8 mouse cellular contexts compared by ENCODE assay signal in the genomic region with DNA sequence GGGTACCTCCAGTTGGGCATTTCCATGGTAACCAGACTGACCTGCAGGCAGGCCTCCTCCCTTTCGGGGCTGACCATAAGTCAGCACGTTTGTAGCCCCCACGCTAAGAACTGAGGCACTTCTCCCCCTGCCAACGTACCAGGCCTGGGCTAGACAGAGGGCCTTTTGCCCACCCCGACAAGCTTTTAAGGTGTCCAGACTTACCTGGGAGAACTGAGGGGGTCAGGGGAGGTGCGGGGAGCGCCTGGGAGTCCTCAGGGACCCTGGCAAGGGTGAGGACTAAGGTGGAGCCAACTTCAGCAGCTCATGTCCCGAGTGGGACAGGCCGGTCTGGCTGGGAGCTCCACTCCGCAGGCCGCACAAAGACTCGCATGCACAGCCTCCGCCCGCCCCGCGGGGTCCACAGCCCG. TPM values are rescaled to one million over a fixed set of nuclear protein-coding genes. Genes with fewer than 3 reads are reported as not detected.
A peak's percentile ranks its signal among the peaks of the same experiment; 100 is the strongest.
DNase-seq lines count a peak whose midpoint lies in the region; ATAC-seq and TF ChIP-seq lines count a peak whose summit lies in the region.

No protein-coding gene starts in this region.

- ATAC-seq in forebrain, embryonic 16.5 days, result peak; percentile 9
- ATAC-seq in limb, embryonic 13.5 days (ENCODE audit: low FRiP score, low read depth), result peak; percentile 25; the same call in 1 of the 2 replicates
- peak; percentile 13; the same call in 1 of the 2 replicates for ATAC-seq in neural tube, embryonic 15.5 days (ENCODE audit: low FRiP score)

- intact Hi-C loops in heart, adult 2 months (cut with DNase I), result no loop called here
- intact Hi-C loops in heart, postnatal 36 days (cut with DNase I), result no loop called here
- intact Hi-C loops in left cerebral cortex, postnatal 14 days (cut with DNase I), result no loop called here

- H3K4me3 ChIP-seq in heart, adult 2 months, result peak overlapping the region; percentile 70
- H3K4me3 ChIP-seq in MEL (ENCODE audit: control insufficient read depth in 1 of 2, insufficient read depth in 1 of 2, low read depth in 2 of 2, low read length in 2 of 2), result peak overlapping the region; percentile 76 to 85
- H3K4me3 ChIP-seq in forebrain, embryonic 16.5 days (replicated peaks; ENCODE audit: low read length), result peak overlapping the region; percentile 85
- H3K4me3 ChIP-seq in limb, embryonic 13.5 days, result peak overlapping the region; percentile 95
- peak overlapping the region; percentile 73 for H3K4me3 ChIP-seq in neural tube, embryonic 15.5 days (replicated peaks)

- TF ChIP-seq EP300 in heart, adult 2 months (IDR thresholded peaks at IDR 0.05; ENCODE audit: insufficient read depth, low read depth, low read length), result no peak
- TF ChIP-seq EP300 in MEL (IDR thresholded peaks at IDR 0.05; ENCODE audit: low read depth in 1 of 2, low read length in 2 of 2), result no peak

- no peaks in the 10 kb centered on the region for H3K9me3 ChIP-seq in MEL (replicated peaks; ENCODE audit: insufficient read depth, low read length)
- no peaks in the 10 kb centered on the region for H3K9me3 ChIP-seq in forebrain, embryonic 16.5 days (ENCODE audit: control insufficient read depth, low read length)
- no peaks in the 10 kb centered on the region for H3K9me3 ChIP-seq in limb, embryonic 13.5 days
- H3K9me3 ChIP-seq in neural tube, embryonic 15.5 days (replicated peaks), result no peaks in the 10 kb centered on the region

- TF ChIP-seq RAD21 in MEL (IDR thresholded peaks at IDR 0.05; ENCODE audit: low read depth, low read length), result no peak

- peak overlapping the region; percentile 60 for H3K9ac ChIP-seq in heart, adult 2 months (ENCODE audit: low read depth, low read length)
- H3K9ac ChIP-seq in MEL (ENCODE audit: control insufficient read depth, low read depth, low read length, poor library complexity, severe bottlenecking), result peak overlapping the region; percentile 86
- peak overlapping the region; percentile 89 for H3K9ac ChIP-seq in forebrain, embryonic 16.5 days (replicated peaks; ENCODE audit: low read depth, low read length)
- H3K9ac ChIP-seq in limb, embryonic 13.5 days, result peak overlapping the region; percentile 99
- H3K9ac ChIP-seq in neural tube, embryonic 15.5 days (replicated peaks), result peak overlapping the region; percentile 79

- WGBS in heart, adult 2 months, result 3% methylated on average over 14 of the region's 17 CpGs
- WGBS in forebrain, embryonic 16.5 days, result under 1% methylated on average over 12 of the region's 17 CpGs
- WGBS in limb, embryonic 13.5 days, result 0% methylated on average over 15 of the region's 17 CpGs
- WGBS in neural tube, embryonic 15.5 days, result 0% methylated on average over 17 of the region's 17 CpGs

- peak overlapping the region; percentile 85 for H3K27ac ChIP-seq in heart, adult 2 months
- H3K27ac ChIP-seq in MEL (ENCODE audit: control insufficient read depth, low read depth, low read length), result peak overlapping the region; percentile 99
- H3K27ac ChIP-seq in forebrain, embryonic 16.5 days (ENCODE audit: low read length), result peak overlapping the region; percentile 98
- H3K27ac ChIP-seq in limb, embryonic 13.5 days, result peak overlapping the region; percentile 99
- H3K27ac ChIP-seq in neural tube, embryonic 15.5 days (replicated peaks), result peak overlapping the region; percentile 88

- no peak for TF ChIP-seq CTCF in heart, adult 2 months (IDR thresholded peaks at IDR 0.05)
- no peak for TF ChIP-seq CTCF in MEL (IDR thresholded peaks at IDR 0.05 in 2 of 3, conservative IDR thresholded peaks at IDR 0.05 in 1 of 3; ENCODE audit: control insufficient read depth in 1 of 3, insufficient read depth in 1 of 3, low read depth in 2 of 3, low read length in 3 of 3, poor library complexity in 1 of 3, severe bottlenecking in 1 of 3)

- H3K4me1 ChIP-seq in heart, adult 2 months (ENCODE audit: control insufficient read depth, insufficient read depth, low read length), result peaks cover 34% of the 10 kb centered on the region
- H3K4me1 ChIP-seq in MEL (ENCODE audit: control insufficient read depth in 1 of 2, insufficient read depth in 2 of 2, low read length in 2 of 2), result peaks cover 23 to 53% of the 10 kb centered on the region in 2 experiments
- peaks cover 64% of the 10 kb centered on the region for H3K4me1 ChIP-seq in forebrain, embryonic 16.5 days (replicated peaks; ENCODE audit: control insufficient read depth, insufficient read depth, low read length)
- peaks cover 70% of the 10 kb centered on the region for H3K4me1 ChIP-seq in limb, embryonic 13.5 days
- H3K4me1 ChIP-seq in neural tube, embryonic 15.5 days, result peaks cover 75% of the 10 kb centered on the region

- H3K36me3 ChIP-seq in heart, adult 2 months (ENCODE audit: control insufficient read depth, insufficient read depth, low read length), result peaks cover 13% of the 10 kb centered on the region
- peaks cover 18 to 48% of the 10 kb centered on the region in 2 experiments for H3K36me3 ChIP-seq in MEL (ENCODE audit: control insufficient read depth in 1 of 2, insufficient read depth in 2 of 2, low read length in 2 of 2)
- H3K36me3 ChIP-seq in forebrain, embryonic 16.5 days (ENCODE audit: control insufficient read depth, insufficient read depth), result peaks cover 20% of the 10 kb centered on the region
- peaks cover 30% of the 10 kb centered on the region for H3K36me3 ChIP-seq in limb, embryonic 13.5 days
- H3K36me3 ChIP-seq in neural tube, embryonic 15.5 days, result peaks cover 23% of the 10 kb centered on the region

- peak; percentile 44 to 49 for DNase-seq in heart, adult 2 months
- DNase-seq in heart, postnatal 36 days, result no peak
- DNase-seq in MEL (ENCODE audit: low read depth, low spot score), result peak; percentile 53
- DNase-seq in left cerebral cortex, adult 8-10 months (ENCODE audit: low spot score in 2 of 2), result no peak
- DNase-seq in left cerebral cortex, postnatal 14 days (ENCODE audit: low spot score in 2 of 2), result no peak

- H3K79me2 ChIP-seq in heart, adult 2 months (replicated peaks; ENCODE audit: control insufficient read depth, insufficient read depth, low read length), result peaks cover 7% of the 10 kb centered on the region
- peaks cover 87% of the 10 kb centered on the region for H3K79me2 ChIP-seq in MEL (ENCODE audit: control insufficient read depth, insufficient read depth, low read length, poor library complexity)

- H3K27me3 ChIP-seq in heart, adult 2 months (ENCODE audit: control insufficient read depth, insufficient read depth, low read length), result no peaks in the 10 kb centered on the region
- no peaks in the 10 kb centered on the region for H3K27me3 ChIP-seq in MEL (ENCODE audit: control insufficient read depth in 1 of 2, insufficient read depth in 2 of 2, low read length in 2 of 2)
- no peaks in the 10 kb centered on the region for H3K27me3 ChIP-seq in forebrain, embryonic 16.5 days (replicated peaks; ENCODE audit: control insufficient read depth, insufficient read depth, low read length)
- no peaks in the 10 kb centered on the region for H3K27me3 ChIP-seq in limb, embryonic 13.5 days
- H3K27me3 ChIP-seq in neural tube, embryonic 15.5 days (replicated peaks), result no peaks in the 10 kb centered on the region

- H3K4me2 ChIP-seq in forebrain, embryonic 16.5 days (ENCODE audit: low read length), result peak overlapping the region; percentile 85
- H3K4me2 ChIP-seq in limb, embryonic 13.5 days (replicated peaks), result peak overlapping the region; percentile 100
- H3K4me2 ChIP-seq in neural tube, embryonic 15.5 days, result peak overlapping the region; percentile 92

- TF ChIP-seq POLR2A in heart, adult 2 months (IDR thresholded peaks at IDR 0.05; ENCODE audit: insufficient read depth, low read depth, low read length), result no peak
- TF ChIP-seq POLR2A in MEL (IDR thresholded peaks at IDR 0.05; ENCODE audit: control insufficient read depth in 1 of 2, insufficient read depth in 1 of 2, low read depth in 1 of 2, low read length in 2 of 2, poor library complexity in 1 of 2), result peak in 1 of 2 experiments; percentile 39; a peak in 1 of 4 replicates

RNA-seq across cellular contexts. Expression of gene Pprc1, which starts 5.8 kb away (rescaled TPM):
- 10 to 100 TPM; 15.0 to 18.3 TPM for total RNA-seq in heart, adult 2 months (2021)
- polyA plus RNA-seq in heart, adult 2 months (2012; rRNA removed), result 11.7 and 15.4 TPM in 2 replicates
- 10 to 100 TPM; 16.1 to 16.4 TPM for total RNA-seq in heart, postnatal 36 days (2021)
- total RNA-seq in MEL (2012; rRNA removed), result 39.3 and 41.9 TPM in 2 replicates
- 100 to 1,000 TPM in 1 of 2 experiments, 10 to 100 TPM in 1; 27.8 to 135 TPM for polyA plus RNA-seq in MEL (2012; ENCODE audit: insufficient read depth in 1 of 2, insufficient read length in 2 of 2, low read depth in 1 of 2, low replicate concordance in 2 of 2, missing spikeins in 1 of 2)
- polyA plus RNA-seq in forebrain, embryonic 16.5 days (2015; fragmentation: Nextera tagmentation; extraction: Ambion mirVana), result 21.8 and 25.9 TPM in 2 replicates
- polyA plus RNA-seq in limb, embryonic 13.5 days (2015; fragmentation: Nextera tagmentation; extraction: Ambion mirVana), result 37.8 and 42.6 TPM in 2 replicates
- polyA plus RNA-seq in neural tube, embryonic 15.5 days (2015; fragmentation: Nextera tagmentation; extraction: Ambion mirVana), result 16.1 and 24.0 TPM in 2 replicates
- 10 to 100 TPM; 25.7 to 29.7 (median 26.8) TPM for total RNA-seq in left cerebral cortex, adult 8-10 months (2022)
- total RNA-seq in left cerebral cortex, postnatal 14 days (2021), result 10 to 100 TPM; 26.6 to 28.5 TPM

RNA-seq across cellular contexts. Expression of gene Ldb1, which starts 6.2 kb away (rescaled TPM):
- total RNA-seq in heart, adult 2 months (2021), result 10 to 100 TPM; 39.2 to 46.3 TPM
- polyA plus RNA-seq in heart, adult 2 months (2012; rRNA removed), result 94.1 and 96.3 TPM in 2 replicates
- 10 to 100 TPM; 38.4 to 52.4 TPM for total RNA-seq in heart, postnatal 36 days (2021)
- 299 and 357 TPM in 2 replicates for total RNA-seq in MEL (2012; rRNA removed)
- polyA plus RNA-seq in MEL (2012; ENCODE audit: insufficient read depth in 1 of 2, insufficient read length in 2 of 2, low read depth in 1 of 2, low replicate concordance in 2 of 2, missing spikeins in 1 of 2), result 100 to 1,000 TPM; 632 to 842 TPM
- 120 and 130 TPM in 2 replicates for polyA plus RNA-seq in forebrain, embryonic 16.5 days (2015; fragmentation: Nextera tagmentation; extraction: Ambion mirVana)
- 114 and 123 TPM in 2 replicates for polyA plus RNA-seq in limb, embryonic 13.5 days (2015; fragmentation: Nextera tagmentation; extraction: Ambion mirVana)
- polyA plus RNA-seq in neural tube, embryonic 15.5 days (2015; fragmentation: Nextera tagmentation; extraction: Ambion mirVana), result 93.4 and 93.9 TPM in 2 replicates
- total RNA-seq in left cerebral cortex, adult 8-10 months (2022), result 100 to 1,000 TPM; 110 to 132 (median 120) TPM
- total RNA-seq in left cerebral cortex, postnatal 14 days (2021), result 100 to 1,000 TPM in 1 of 2 experiments, 10 to 100 TPM in 1; 89.7 to 101 TPM

RNA-seq across cellular contexts. Expression of gene Hps6, which starts 35.5 kb away (rescaled TPM):
- 1 to 10 TPM; 5.2 to 5.6 TPM for total RNA-seq in heart, adult 2 months (2021)
- polyA plus RNA-seq in heart, adult 2 months (2012; rRNA removed), result 3.6 and 4.0 TPM in 2 replicates
- total RNA-seq in heart, postnatal 36 days (2021), result 1 to 10 TPM; 6.1 to 6.3 TPM
- 11.4 and 11.5 TPM in 2 replicates for total RNA-seq in MEL (2012; rRNA removed)
- 10 to 100 TPM in 1 of 2 experiments, not detected in 1; 13.2 TPM for polyA plus RNA-seq in MEL (2012; ENCODE audit: insufficient read depth in 1 of 2, insufficient read length in 2 of 2, low read depth in 1 of 2, low replicate concordance in 2 of 2, missing spikeins in 1 of 2)
- polyA plus RNA-seq in forebrain, embryonic 16.5 days (2015; fragmentation: Nextera tagmentation; extraction: Ambion mirVana), result 3.4 and 3.7 TPM in 2 replicates
- polyA plus RNA-seq in limb, embryonic 13.5 days (2015; fragmentation: Nextera tagmentation; extraction: Ambion mirVana), result 7.3 and 8.1 TPM in 2 replicates
- polyA plus RNA-seq in neural tube, embryonic 15.5 days (2015; fragmentation: Nextera tagmentation; extraction: Ambion mirVana), result 5.4 and 7.8 TPM in 2 replicates
- total RNA-seq in left cerebral cortex, adult 8-10 months (2022), result 1 to 10 TPM; 7.8 to 9.0 (median 8.5) TPM
- 1 to 10 TPM; 3.8 to 4.6 TPM for total RNA-seq in left cerebral cortex, postnatal 14 days (2021)

RNA-seq across cellular contexts. Expression of gene Nolc1, which starts 36.8 kb away (rescaled TPM):
- 10 to 100 TPM; 19.1 to 21.1 TPM for total RNA-seq in heart, adult 2 months (2021)
- 6.5 and 7.8 TPM in 2 replicates for polyA plus RNA-seq in heart, adult 2 months (2012; rRNA removed)
- 10 to 100 TPM; 14.4 to 19.8 TPM for total RNA-seq in heart, postnatal 36 days (2021)
- 276 and 294 TPM in 2 replicates for total RNA-seq in MEL (2012; rRNA removed)
- 100 to 1,000 TPM; 213 to 753 TPM for polyA plus RNA-seq in MEL (2012; ENCODE audit: insufficient read depth in 1 of 2, insufficient read length in 2 of 2, low read depth in 1 of 2, low replicate concordance in 2 of 2, missing spikeins in 1 of 2)
- polyA plus RNA-seq in forebrain, embryonic 16.5 days (2015; fragmentation: Nextera tagmentation; extraction: Ambion mirVana), result 79.5 and 80.8 TPM in 2 replicates
- 89.1 and 93.5 TPM in 2 replicates for polyA plus RNA-seq in limb, embryonic 13.5 days (2015; fragmentation: Nextera tagmentation; extraction: Ambion mirVana)
- polyA plus RNA-seq in neural tube, embryonic 15.5 days (2015; fragmentation: Nextera tagmentation; extraction: Ambion mirVana), result 59.4 and 67.9 TPM in 2 replicates
- 10 to 100 TPM; 41.8 to 48.2 (median 46.0) TPM for total RNA-seq in left cerebral cortex, adult 8-10 months (2022)
- 10 to 100 TPM; 37.6 to 38.8 TPM for total RNA-seq in left cerebral cortex, postnatal 14 days (2021)

RNA-seq across cellular contexts. Expression of gene Armh3, which starts 40.6 kb away (rescaled TPM):
- 10 to 100 TPM; 13.9 to 14.6 TPM for total RNA-seq in heart, adult 2 months (2021)
- polyA plus RNA-seq in heart, adult 2 months (2012; rRNA removed), result 14.2 and 21.6 TPM in 2 replicates
- total RNA-seq in heart, postnatal 36 days (2021), result 10 to 100 TPM; 15.5 to 15.8 TPM
- 4.1 TPM in 2 replicates for total RNA-seq in MEL (2012; rRNA removed)
- 10 to 100 TPM in 1 of 2 experiments, not detected in 1; 10.8 TPM for polyA plus RNA-seq in MEL (2012; ENCODE audit: insufficient read depth in 1 of 2, insufficient read length in 2 of 2, low read depth in 1 of 2, low replicate concordance in 2 of 2, missing spikeins in 1 of 2)
- 23.8 and 25.3 TPM in 2 replicates for polyA plus RNA-seq in forebrain, embryonic 16.5 days (2015; fragmentation: Nextera tagmentation; extraction: Ambion mirVana)
- polyA plus RNA-seq in limb, embryonic 13.5 days (2015; fragmentation: Nextera tagmentation; extraction: Ambion mirVana), result 20.5 and 22.1 TPM in 2 replicates
- 20.5 and 21.3 TPM in 2 replicates for polyA plus RNA-seq in neural tube, embryonic 15.5 days (2015; fragmentation: Nextera tagmentation; extraction: Ambion mirVana)
- total RNA-seq in left cerebral cortex, adult 8-10 months (2022), result 10 to 100 TPM; 20.7 to 22.8 (median 21.7) TPM
- total RNA-seq in left cerebral cortex, postnatal 14 days (2021), result 10 to 100 TPM; 20.8 to 21.9 TPM

Comparison
In these comparisons a context has a peak if more than half of its experiments do, and no peak if none do; other contexts are left out.
1. DNase-seq: peak in heart, adult 2 months (2 of 2) and MEL (single experiment); none in heart, postnatal 36 days (0 of 2), left cerebral cortex, adult 8-10 months (0 of 2) and left cerebral cortex, postnatal 14 days (0 of 2).
2. Peak in every context shown above with its lines, with median percentiles within 50 percentile points of each other: H3K27ac ChIP-seq, H3K4me3 ChIP-seq, H3K9ac ChIP-seq, ATAC-seq and H3K4me2 ChIP-seq.